Mouse (Mus musculus) CH12.LX (cell line): Measurements from ENCODE around the gene Chit1.

Source experiments
- CTCF ChIP-seq, 2 experiments: IDR thresholded peaks in 1 of 2; conservative IDR thresholded peaks in 1 of 2; 2 replicates each; pipeline ENCODE4 v1.5.1; 2011 to 2012; ENCODE audit warnings: low read depth in 2 of 2, low read length in 2 of 2, improper control_type of control experiment in 1 of 2, inconsistent platforms in 1 of 2, mild to moderate bottlenecking in 1 of 2, moderate library complexity in 1 of 2
- ELF1 ChIP-seq: IDR thresholded peaks from 2 replicates; pipeline ENCODE4 v1.6.1; 2014; ENCODE audit warnings: low read depth, mild to moderate bottlenecking, inconsistent platforms, low read length, improper control_type of control experiment
- JUN ChIP-seq: IDR thresholded peaks from 2 replicates; pipeline ENCODE4 v1.6.1; 2011; ENCODE audit warnings: low read depth, mild to moderate bottlenecking, low read length, improper control_type of control experiment, moderate library complexity; ENCODE audit not compliant: insufficient read depth
- MAX ChIP-seq: IDR thresholded peaks from 2 replicates; pipeline ENCODE4 v1.6.1; 2011; ENCODE audit warnings: low read length, improper control_type of control experiment
- MAZ ChIP-seq: IDR thresholded peaks from 2 replicates; pipeline ENCODE4 v1.6.1; 2012; ENCODE audit warnings: low read depth, mild to moderate bottlenecking, inconsistent platforms, low read length, improper control_type of control experiment, moderate library complexity
- POLR2A ChIP-seq: IDR thresholded peaks from 2 replicates; pipeline ENCODE4 v1.6.1; 2011; ENCODE audit warnings: low read depth, mild to moderate bottlenecking, improper control_type of control experiment, low read length
- RCOR1 ChIP-seq: conservative IDR thresholded peaks from 2 replicates; pipeline ENCODE4 v1.6.1; 2012; ENCODE audit warnings: low read depth, mild to moderate bottlenecking, inconsistent platforms, low read length, improper control_type of control experiment
- SIN3A ChIP-seq: IDR thresholded peaks from 2 replicates; pipeline ENCODE4 v1.6.1; 2012; ENCODE audit warnings: low read length, improper control_type of control experiment, inconsistent platforms
- TBP ChIP-seq: conservative IDR thresholded peaks from 2 replicates; pipeline ENCODE4 v1.6.1; 2011; ENCODE audit warnings: low read depth, low read length, improper control_type of control experiment
- ZMIZ1 ChIP-seq: IDR thresholded peaks from 2 replicates; pipeline ENCODE4 v1.6.1; 2012; ENCODE audit warnings: low read depth, mild to moderate bottlenecking, inconsistent platforms, low read length, improper control_type of control experiment

GRCm38 (mm10) chr1:134122195-134122594 is 11.2 kb downstream of the Chit1 start:
- TF ChIP-seq POLR2A (no peak), TBP (no peak), CTCF (conservative IDR thresholded peaks at IDR 0.05 in 1 of 2, IDR thresholded peaks at IDR 0.05 in 1 of 2; ENCODE audit: low read depth in 2 of 2, low read length in 2 of 2) (peak; percentile 40 to 73; a peak in 3 of 4 replicates), SIN3A (no peak), RCOR1 (no peak), ELF1 (no peak), MAX (no peak), ZMIZ1 (no peak), JUN (no peak), MAZ (no peak)
